Mouse (Mus musculus): Measurements from ENCODE around the gene Slc35d2. TPM values are rescaled to one million over a fixed set of nuclear protein-coding genes. Genes with fewer than 3 reads are reported as not detected.

Gene Slc35d2
- polyA plus RNA-seq, 1 experiment from 2014 or later, result 1.4 TPM

GRCm38 (mm10) chr13:64108381-64108850 lies 20.8 kb downstream of the Slc35d2 start:
- ATAC-seq, result peak; percentile 67
- no peak overlapping the region for H3K4me2 ChIP-seq (replicated peaks)

GRCm38 (mm10) chr13:64107535-64107934 lies 21.6 kb downstream of the Slc35d2 start:
- H3K27ac ChIP-seq, result 0 out of 2 replicates have a peak overlapping the region, but pooled peaks have one; percentile 19
- no peak overlapping the region for H3K4me3 ChIP-seq (replicated peaks)
- 0 out of 2 replicates have a peak overlapping the region, but pooled peaks have one; percentile 23 for H3K4me2 ChIP-seq (replicated peaks)
- no peaks in the 10 kb centered on the region for H3K36me3 ChIP-seq
- peak; percentile 66 for ATAC-seq
- 17% methylated on average over 8 of the region's 8 CpGs for WGBS
- H3K27me3 ChIP-seq, result 0 out of 2 replicates have a peak, but pooled peaks cover 9% of the 10 kb centered on the region
- H3K9me3 ChIP-seq, result no peaks in the 10 kb centered on the region
- H3K4me1 ChIP-seq (replicated peaks), result peaks cover 16% of the 10 kb centered on the region
- H3K9ac ChIP-seq (replicated peaks), result peak overlapping the region; percentile 41; the same call in 1 of the 2 replicates

More at GRCm38 (mm10) chr13:64108381-64108850, 20.8 kb downstream of the Slc35d2 start:
- Histone ChIP-seq H3K4me3 (replicated peaks) (no peak overlapping the region), H3K9ac (replicated peaks) (no peak overlapping the region), H3K9me3 (no peaks in the 10 kb centered on the region), H3K27ac (peak overlapping the region; percentile 9; the same call in 1 of the 2 replicates), H3K27me3 (0 out of 2 replicates have a peak, but pooled peaks cover 9% of the 10 kb centered on the region), H3K36me3 (no peaks in the 10 kb centered on the region), H3K4me1 (replicated peaks) (peaks cover 16% of the 10 kb centered on the region)
- WGBS, result 26% methylated on average over 5 of the region's 5 CpGs

- no peaks in the 10 kb centered on the region for H3K36me3 ChIP-seq
- 33% methylated on average over 3 of the region's 3 CpGs for whole genome bisulfite sequencing
- no peak overlapping the region for H3K4me3 ChIP-seq (replicated peaks)
- no peak overlapping the region for H3K27ac ChIP-seq
- H3K27me3 ChIP-seq, result 0 out of 2 replicates have a peak, but pooled peaks cover 9% of the 10 kb centered on the region
- peaks cover 16% of the 10 kb centered on the region for H3K4me1 ChIP-seq (replicated peaks)
- H3K9ac ChIP-seq (replicated peaks), result no peak overlapping the region
- H3K4me2 ChIP-seq (replicated peaks), result no peak overlapping the region
- ATAC-seq, result no peak
- no peaks in the 10 kb centered on the region for H3K9me3 ChIP-seq
Measured at GRCm38 (mm10) chr13:64107105-64107504, 22.1 kb downstream of the Slc35d2 start.

- WGBS, result 89% methylated on average over 3 of the region's 3 CpGs
- no peaks in the 10 kb centered on the region for H3K36me3 ChIP-seq
- no peak overlapping the region for H3K4me2 ChIP-seq (replicated peaks)
- no peaks in the 10 kb centered on the region for H3K9me3 ChIP-seq
- H3K9ac ChIP-seq (replicated peaks), result no peak overlapping the region
- no peak overlapping the region for H3K27ac ChIP-seq
- H3K27me3 ChIP-seq, result 0 out of 2 replicates have a peak, but pooled peaks cover 9% of the 10 kb centered on the region
- ATAC-seq, result no peak
- H3K4me3 ChIP-seq (replicated peaks), result no peak overlapping the region
- peaks cover 16% of the 10 kb centered on the region for H3K4me1 ChIP-seq (replicated peaks)
Measured at GRCm38 (mm10) chr13:64105690-64106089, 23.5 kb downstream of the Slc35d2 start.

GRCm38 (mm10) chr13:64100186-64100585 lies 29.0 kb downstream of the Slc35d2 start:
- Histone ChIP-seq H3K4me3 (replicated peaks) (no peak overlapping the region), H3K27me3 (0 out of 2 replicates have a peak, but pooled peaks cover 5% of the 10 kb centered on the region), H3K9ac (replicated peaks) (no peak overlapping the region), H3K36me3 (no peaks in the 10 kb centered on the region), H3K4me1 (replicated peaks) (no peaks in the 10 kb centered on the region), H3K27ac (no peak overlapping the region), H3K4me2 (replicated peaks) (no peak overlapping the region), H3K9me3 (no peaks in the 10 kb centered on the region)
- 68% methylated on average over 3 of the region's 3 CpGs for WGBS
- ATAC-seq, result no peak

- no peaks in the 10 kb centered on the region for H3K36me3 ChIP-seq
- H3K27ac ChIP-seq, result no peak overlapping the region
- H3K27me3 ChIP-seq, result no peaks in the 10 kb centered on the region
- H3K4me1 ChIP-seq (replicated peaks), result no peaks in the 10 kb centered on the region
- H3K9ac ChIP-seq (replicated peaks), result no peak overlapping the region
- H3K9me3 ChIP-seq, result no peaks in the 10 kb centered on the region
- WGBS, result 75% methylated on average over 9 of the region's 9 CpGs
- no peak overlapping the region for H3K4me3 ChIP-seq (replicated peaks)
- ATAC-seq, result no peak
- H3K4me2 ChIP-seq (replicated peaks), result no peak overlapping the region
Measured at GRCm38 (mm10) chr13:64098992-64099391, 30.2 kb downstream of the Slc35d2 start.

- WGBS, result 7% methylated on average over 1 of the region's 1 CpGs
Measured at GRCm38 (mm10) chr13:64093341-64093740, 35.8 kb downstream of the Slc35d2 start.

GRCm38 (mm10) chr13:64092752-64093151 lies 36.4 kb downstream of the Slc35d2 start:
- WGBS, result 76% methylated on average over 6 of the region's 6 CpGs
- no peak for ATAC-seq
- no peaks in the 10 kb centered on the region for H3K36me3 ChIP-seq

More at GRCm38 (mm10) chr13:64093341-64093740, 35.8 kb downstream of the Slc35d2 start:
- Histone ChIP-seq H3K4me1 (replicated peaks) (no peaks in the 10 kb centered on the region), H3K27me3 (0 out of 2 replicates have a peak, but pooled peaks cover 14% of the 10 kb centered on the region), H3K9ac (replicated peaks) (no peak overlapping the region), H3K9me3 (no peaks in the 10 kb centered on the region), H3K4me3 (replicated peaks) (no peak overlapping the region), H3K27ac (no peak overlapping the region), H3K36me3 (no peaks in the 10 kb centered on the region), H3K4me2 (replicated peaks) (no peak overlapping the region)
- ATAC-seq, result no peak

GRCm38 (mm10) chr13:64092141-64092540 lies 37.0 kb downstream of the Slc35d2 start:
- Histone ChIP-seq H3K9ac (replicated peaks) (no peak overlapping the region), H3K36me3 (no peaks in the 10 kb centered on the region), H3K27me3 (0 out of 2 replicates have a peak, but pooled peaks cover 14% of the 10 kb centered on the region), H3K4me1 (replicated peaks) (no peaks in the 10 kb centered on the region), H3K27ac (no peak overlapping the region), H3K4me3 (replicated peaks) (no peak overlapping the region), H3K4me2 (replicated peaks) (no peak overlapping the region), H3K9me3 (no peaks in the 10 kb centered on the region)
- WGBS, result 66% methylated on average over 3 of the region's 3 CpGs
- ATAC-seq, result no peak

More at GRCm38 (mm10) chr13:64092752-64093151, 36.4 kb downstream of the Slc35d2 start:
- H3K27ac ChIP-seq, result no peak overlapping the region
- no peaks in the 10 kb centered on the region for H3K9me3 ChIP-seq
- no peak overlapping the region for H3K4me3 ChIP-seq (replicated peaks)
- H3K4me1 ChIP-seq (replicated peaks), result no peaks in the 10 kb centered on the region
- 0 out of 2 replicates have a peak, but pooled peaks cover 14% of the 10 kb centered on the region for H3K27me3 ChIP-seq
- H3K9ac ChIP-seq (replicated peaks), result no peak overlapping the region
- H3K4me2 ChIP-seq (replicated peaks), result no peak overlapping the region

GRCm38 (mm10) chr13:64091006-64091405 lies 38.2 kb downstream of the Slc35d2 start:
- 0 out of 2 replicates have a peak, but pooled peaks cover 14% of the 10 kb centered on the region for H3K27me3 ChIP-seq
- ATAC-seq, result no peak
- no peaks in the 10 kb centered on the region for H3K9me3 ChIP-seq
- H3K4me2 ChIP-seq (replicated peaks), result no peak overlapping the region
- H3K27ac ChIP-seq, result no peak overlapping the region
- no peak overlapping the region for H3K9ac ChIP-seq (replicated peaks)
- no peaks in the 10 kb centered on the region for H3K36me3 ChIP-seq
- no peaks in the 10 kb centered on the region for H3K4me1 ChIP-seq (replicated peaks)
- no peak overlapping the region for H3K4me3 ChIP-seq (replicated peaks)
- WGBS, result 58% methylated on average over 7 of the region's 7 CpGs

- no peak overlapping the region for H3K9ac ChIP-seq (replicated peaks)
- 0 out of 2 replicates have a peak, but pooled peaks cover 14% of the 10 kb centered on the region for H3K27me3 ChIP-seq
- no peaks in the 10 kb centered on the region for H3K4me1 ChIP-seq (replicated peaks)
- H3K4me2 ChIP-seq (replicated peaks), result no peak overlapping the region
- H3K4me3 ChIP-seq (replicated peaks), result no peak overlapping the region
- H3K27ac ChIP-seq, result no peak overlapping the region
- no peaks in the 10 kb centered on the region for H3K36me3 ChIP-seq
- no peaks in the 10 kb centered on the region for H3K9me3 ChIP-seq
- WGBS, result 90% methylated on average over 5 of the region's 5 CpGs
- ATAC-seq, result no peak
Measured at GRCm38 (mm10) chr13:64090278-64090677, 38.9 kb downstream of the Slc35d2 start.

GRCm38 (mm10) chr13:64089130-64089529 lies 40.0 kb downstream of the Slc35d2 start, which contains the start of gene Hsd17b3:
Hsd17b3 (minus strand) TSS chr13:64089230.
- H3K4me3 ChIP-seq (replicated peaks), result no peak within 1 kb of the TSS
- H3K36me3 ChIP-seq, result no peaks in the 10 kb centered on the region
- H3K4me1 ChIP-seq (replicated peaks), result no peaks in the 10 kb centered on the region
- no peaks in the 10 kb centered on the region for H3K9me3 ChIP-seq
- H3K9ac ChIP-seq (replicated peaks), result no peak within 1 kb of the TSS
- no peak within 1 kb of the TSS for H3K4me2 ChIP-seq (replicated peaks)
- no peak within 1 kb of the TSS for H3K27ac ChIP-seq
- no peak for ATAC-seq
- 77% methylated on average over 4 of the region's 4 CpGs for WGBS
- 0 out of 2 replicates have a peak, but pooled peaks cover 14% of the 10 kb centered on the region for H3K27me3 ChIP-seq

Data from midbrain, embryonic 13.5 days (tissue).